Mouse (Mus musculus) liver, adult 2 months (tissue): ENCODE results near the gene Dnmbp.

Source experiments
- CTCF ChIP-seq: fragments of 200-500 bp; IDR thresholded peaks from 2 replicates; pipeline ENCODE4 v1.5.1; 2011; ENCODE audit warnings: low read depth, low read length, control low read depth
- POLR2A ChIP-seq: fragments of 200-500 bp; IDR thresholded peaks from 2 replicates; pipeline ENCODE4 v1.6.1; 2011; ENCODE audit warnings: low read length, control low read depth; ENCODE audit not compliant: insufficient read depth; ENCODE audit errors: extremely low read depth

- TF ChIP-seq CTCF (no peak), POLR2A (no peak)
These were observed 92.9 kb downstream of the Dnmbp start for GRCm38 (mm10) chr19:43847056-43847455.
